Mouse (Mus musculus) stomach, postnatal 0 days (tissue): Measurements from ENCODE around the gene Parvb. TPM values are rescaled to one million over a fixed set of nuclear protein-coding genes. Genes with fewer than 3 reads are reported as not detected.
"Not testable (repeated sequence)": the region's sequence is repeated elsewhere in the genome, so short reads cannot be mapped to it uniquely, and the experiment has no call there.

ENCODE experiments used
- ATAC-seq: fragments of 200-750 bp; cut with Nextera tagmentation; 2 replicates; pipeline ENCODE4 v1.8.0; 2017; ENCODE audit not compliant: low FRiP score, low TSS enrichment
- DNase-seq: peaks from one replicate; pipeline ENCODE4 v3.0.0-alpha.2; 2016; ENCODE audit warnings: low spot score
- H3K27ac ChIP-seq: fragments of 300-500 bp; sonication (generic); replicated peaks from 2 replicates; pipeline ENCODE4 v1.5.1; 2014; ENCODE audit warnings: mild to moderate bottlenecking, control low read depth
- H3K27me3 ChIP-seq: fragments of 300-500 bp; sonication (generic); 2 replicates; pipeline ENCODE4 v1.6.1; 2014; ENCODE audit warnings: low read length; ENCODE audit not compliant: control insufficient read depth, insufficient read depth
- H3K36me3 ChIP-seq: fragments of 300-500 bp; sonication (generic); 2 replicates; pipeline ENCODE4 v1.6.1; 2014; ENCODE audit warnings: low read length, mixed read lengths; ENCODE audit not compliant: control insufficient read depth, insufficient read depth
- H3K4me1 ChIP-seq: fragments of 300-500 bp; sonication (generic); replicated peaks from 2 replicates; pipeline ENCODE4 v1.6.1; 2014; ENCODE audit warnings: antibody characterized with exemption; ENCODE audit not compliant: control insufficient read depth, insufficient read depth
- H3K4me2 ChIP-seq: fragments of 300-500 bp; sonication (generic); replicated peaks from 2 replicates; pipeline ENCODE4 v1.6.1; 2014; ENCODE audit warnings: low read depth, mild to moderate bottlenecking, control low read depth, moderate library complexity
- H3K4me3 ChIP-seq: fragments of 300-500 bp; sonication (generic); 2 replicates; pipeline ENCODE4 v1.5.1; 2014; ENCODE audit warnings: low read depth, low read length, control low read depth
- H3K9ac ChIP-seq: fragments of 300-500 bp; sonication (generic); 2 replicates; pipeline ENCODE4 v1.6.1; 2014; ENCODE audit warnings: mild to moderate bottlenecking, low read length, control low read depth, mixed read lengths
- H3K9me3 ChIP-seq: fragments of 300-500 bp; sonication (generic); 2 replicates; pipeline ENCODE4 v1.6.1; 2016; ENCODE audit warnings: low read length; ENCODE audit not compliant: control insufficient read depth
- CTCF ChIP-seq: IDR thresholded peaks from 2 replicates; pipeline ENCODE4 v1.5.1; 2016; ENCODE audit warnings: antibody characterized with exemption, low read depth, mild to moderate bottlenecking, moderate library complexity
- EP300 ChIP-seq: optimal IDR thresholded peaks from 2 replicates; pipeline ENCODE3; 2016; ENCODE audit warnings: antibody characterized with exemption
- WGBS: fragments of 180-500 bp; shearing (Covaris S2); extraction: QIAGEN DNeasy Blood & Tissue Kit; methylation state at CpG from one replicate; pipeline ENCODE4 v1.1.7; 2014; 5-methylcytosine and 5-hydroxymethylcytosine counted together
- polyA plus RNA-seq: library from polyadenylated mRNA; unstranded; fragments of >200 nt; fragmentation: Nextera tagmentation; extraction: Ambion mirVana; gene quantifications from 2 replicates; pipeline ENCODE4 v1.2.1, GENCODE M21; 2015

Gene Parvb
- polyA plus RNA-seq, 1 experiment from 2014 or later = 1.1 TPM

DNA sequence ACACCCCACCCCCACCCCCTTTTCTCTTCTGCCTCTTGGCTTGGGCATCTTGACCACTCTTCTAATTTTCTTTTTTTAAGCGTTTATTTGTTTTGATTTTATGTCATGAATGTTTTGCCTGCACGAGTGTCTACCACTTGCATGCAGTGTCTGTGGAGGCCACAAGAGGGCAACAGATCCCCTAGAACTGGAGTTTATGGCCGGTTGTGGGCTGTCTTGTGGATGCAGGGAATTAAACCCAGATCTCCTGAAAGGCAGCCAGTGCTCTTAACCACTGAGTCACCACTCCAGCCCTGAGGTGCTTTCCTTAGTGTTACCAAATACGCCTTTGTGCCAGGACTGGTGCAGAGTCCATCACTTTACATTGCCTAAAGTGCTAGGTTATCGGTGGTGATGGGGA, 52.2 kb downstream of the Parvb start:
- ATAC-seq = no peak
- TF ChIP-seq CTCF = peak; percentile 80
- TF ChIP-seq EP300 = no peak

DNA sequence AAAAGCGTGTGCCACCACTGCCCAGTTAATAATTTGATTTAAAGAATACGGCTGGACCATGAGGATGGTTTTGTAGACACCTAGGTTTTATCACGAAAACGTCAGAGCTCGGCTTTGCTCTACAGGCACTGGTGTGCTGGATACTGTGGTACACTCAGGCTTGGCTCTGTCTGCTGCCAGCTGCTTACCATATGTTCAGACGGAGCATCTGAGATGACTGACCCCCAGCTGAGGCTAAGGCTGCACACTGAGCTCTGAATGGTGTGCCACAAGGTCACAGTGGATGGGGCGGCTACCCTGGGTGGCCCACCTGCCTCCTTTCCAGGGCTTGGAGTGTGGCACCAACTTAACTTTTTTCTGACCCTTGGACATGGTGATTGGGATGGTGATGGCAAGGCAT, 53.6 kb downstream of the Parvb start:
- 86% methylated on average over 7 of the region's 7 CpGs for WGBS
- no peak for ATAC-seq
- TF ChIP-seq CTCF (no peak), EP300 (no peak)

More for the DNA sequence above, 52.2 kb downstream of the Parvb start:
- Histone ChIP-seq H3K27me3 (no peaks in the 10 kb centered on the region), H3K4me3 (no peak overlapping the region), H3K36me3 (no peaks in the 10 kb centered on the region), H3K27ac (no peak overlapping the region), H3K9me3 (no peaks in the 10 kb centered on the region), H3K4me2 (no peak overlapping the region), H3K4me1 (no peaks in the 10 kb centered on the region), H3K9ac (no peak overlapping the region)
- 62% methylated on average over 5 of the region's 5 CpGs for WGBS
- DNase-seq = peak; percentile 26

DNA sequence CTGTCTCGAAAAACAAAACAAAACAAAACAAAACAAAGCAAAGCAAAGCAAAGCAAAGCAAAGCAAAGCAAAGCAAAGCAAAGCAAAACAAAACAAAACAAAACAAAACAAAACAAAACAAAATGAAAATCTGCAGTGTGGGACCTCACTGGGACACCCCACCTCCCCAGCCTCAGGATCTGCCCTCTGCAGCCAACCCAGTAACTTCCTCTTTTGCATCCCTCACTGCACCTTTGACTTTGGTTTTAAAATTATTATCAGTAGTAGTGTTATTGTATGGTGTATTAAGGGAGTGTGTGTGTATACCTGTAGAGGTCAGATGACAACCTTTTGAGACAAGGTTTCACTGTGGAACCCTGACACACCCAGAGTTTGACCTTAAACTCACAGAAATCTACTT, 57.1 kb downstream of the Parvb start:
- H3K4me1 ChIP-seq, H3K27me3 ChIP-seq, H3K27ac ChIP-seq, H3K36me3 ChIP-seq, H3K4me3 ChIP-seq, H3K9ac ChIP-seq, H3K4me2 ChIP-seq, DNase-seq, ATAC-seq, H3K9me3 ChIP-seq: not testable (repeated sequence)
- 100% methylated on average over 1 of the region's 1 CpGs for WGBS

More for the DNA sequence above, 53.6 kb downstream of the Parvb start:
- Histone ChIP-seq H3K27me3 (no peaks in the 10 kb centered on the region), H3K36me3 (no peaks in the 10 kb centered on the region), H3K27ac (no peak overlapping the region), H3K4me2 (no peak overlapping the region), H3K9me3 (no peaks in the 10 kb centered on the region), H3K4me3 (no peak overlapping the region), H3K4me1 (no peaks in the 10 kb centered on the region), H3K9ac (no peak overlapping the region)
- DNase-seq = no peak

DNA sequence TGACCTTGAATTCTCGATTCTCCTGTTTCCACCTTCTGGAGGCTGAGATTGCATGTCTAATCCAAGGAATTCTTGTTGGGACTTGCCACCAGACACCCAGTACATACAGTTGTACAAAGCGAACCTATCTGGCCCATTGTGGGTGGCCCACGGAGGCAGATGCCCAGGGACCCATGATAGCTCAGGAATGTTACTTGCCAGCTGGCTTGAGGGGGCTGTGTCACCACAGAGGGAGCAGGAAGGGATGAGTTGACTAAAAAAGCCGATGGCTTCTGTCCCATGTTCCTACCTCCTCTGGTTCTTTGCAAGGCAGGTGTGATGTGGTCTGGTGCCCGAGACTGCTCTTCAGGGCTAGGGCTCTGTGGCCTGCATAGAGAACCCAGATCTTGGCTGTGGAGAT, 59.3 kb downstream of the Parvb start:
- Histone ChIP-seq H3K4me3 (no peak overlapping the region), H3K4me2 (no peak overlapping the region), H3K9ac (no peak overlapping the region), H3K4me1 (no peaks in the 10 kb centered on the region), H3K27ac (no peak overlapping the region), H3K27me3 (no peaks in the 10 kb centered on the region), H3K9me3 (no peaks in the 10 kb centered on the region), H3K36me3 (no peaks in the 10 kb centered on the region)
- TF ChIP-seq EP300 = no peak
- TF ChIP-seq CTCF = no peak
- DNase-seq = no peak
- no peak for ATAC-seq
- 88% methylated on average over 5 of the region's 5 CpGs for WGBS

DNA sequence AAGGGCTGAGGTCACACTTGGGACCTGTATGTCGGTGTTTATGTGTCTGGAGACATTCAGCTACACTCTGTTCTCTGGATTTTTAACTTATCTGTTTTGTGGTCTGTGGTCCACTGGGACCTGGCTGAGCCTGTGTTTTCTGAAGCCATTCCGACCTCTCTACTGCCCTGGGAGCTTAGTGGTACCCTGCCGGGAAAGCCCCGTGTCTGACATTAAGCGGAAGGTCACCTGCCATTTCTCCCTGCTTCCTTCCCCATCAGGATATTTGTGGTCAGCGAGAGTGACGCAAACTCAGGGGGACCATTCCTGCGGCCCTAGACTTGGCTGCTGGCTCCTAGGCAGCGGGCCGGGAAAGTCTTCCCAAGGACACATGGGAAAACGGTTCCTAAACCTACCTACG, 61.7 kb downstream of the Parvb start:
- DNase-seq (no peak), ATAC-seq (no peak)
- H3K9ac ChIP-seq = no peak overlapping the region
- no peaks in the 10 kb centered on the region for H3K36me3 ChIP-seq
- no peak for TF ChIP-seq CTCF
- TF ChIP-seq EP300 = no peak
- no peaks in the 10 kb centered on the region for H3K27me3 ChIP-seq
- H3K4me1 ChIP-seq = no peaks in the 10 kb centered on the region
- 85% methylated on average over 12 of the region's 12 CpGs for WGBS
- H3K27ac ChIP-seq = no peak overlapping the region
- H3K4me3 ChIP-seq = no peak overlapping the region
- no peak overlapping the region for H3K4me2 ChIP-seq
- no peaks in the 10 kb centered on the region for H3K9me3 ChIP-seq

DNA sequence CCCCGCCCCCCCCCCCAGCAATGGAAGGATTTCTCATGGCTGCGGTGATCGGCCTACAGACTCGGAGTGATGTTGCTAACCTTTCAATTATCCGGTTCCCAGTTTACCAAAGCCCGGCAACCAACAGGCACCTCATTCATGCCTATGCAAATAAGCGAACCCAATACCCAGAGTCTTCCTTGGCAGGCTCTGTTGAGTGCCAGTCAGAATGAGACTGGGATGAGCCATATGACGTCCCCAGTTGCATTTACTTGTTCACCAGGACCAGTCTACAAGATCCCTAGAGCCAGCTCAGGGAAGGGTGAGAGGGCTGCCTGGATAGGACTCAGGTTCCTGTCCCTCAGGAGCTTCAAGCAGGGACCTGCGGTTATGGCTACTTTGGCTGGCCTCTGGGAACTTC, 62.5 kb downstream of the Parvb start:
- Histone ChIP-seq H3K4me2 (no peak overlapping the region), H3K9ac (no peak overlapping the region), H3K4me1 (no peaks in the 10 kb centered on the region; the same call in 1 of the 2 replicates), H3K27me3 (no peaks in the 10 kb centered on the region), H3K9me3 (no peaks in the 10 kb centered on the region), H3K4me3 (no peak overlapping the region), H3K27ac (no peak overlapping the region), H3K36me3 (no peaks in the 10 kb centered on the region)
- ATAC-seq (no peak), DNase-seq (no peak)
- 94% methylated on average over 8 of the region's 9 CpGs for WGBS
- TF ChIP-seq CTCF (no peak), EP300 (no peak)
